Mouse (Mus musculus) neural tube, embryonic 13.5 days (tissue): ENCODE results near the gene Fam49a. TPM values are rescaled to one million over a fixed set of nuclear protein-coding genes. Genes with fewer than 3 reads are reported as not detected.
A peak's percentile ranks its signal among the peaks of the same experiment; 100 is the strongest.

ENCODE experiments used
- ATAC-seq: fragments of 200-750 bp; cut with Nextera tagmentation; 2 replicates; pipeline ENCODE4 v1.8.0; 2017; ENCODE audit warnings: low read depth, mild to moderate bottlenecking, moderate TSS enrichment, moderate library complexity
- H3K27ac ChIP-seq: fragments of 300-500 bp; sonication (generic); replicated peaks from 2 replicates; pipeline ENCODE4 v1.5.1; 2015; ENCODE audit warnings: moderate library complexity, mild to moderate bottlenecking, inconsistent platforms
- H3K27me3 ChIP-seq: fragments of 300-500 bp; sonication (generic); 2 replicates; pipeline ENCODE4 v1.6.1; 2015; ENCODE audit warnings: mild to moderate bottlenecking, inconsistent platforms
- H3K36me3 ChIP-seq: fragments of 300-500 bp; sonication (generic); 2 replicates; pipeline ENCODE4 v1.6.1; 2015; ENCODE audit warnings: mild to moderate bottlenecking, inconsistent platforms
- H3K4me1 ChIP-seq: fragments of 300-500 bp; sonication (generic); replicated peaks from 2 replicates; pipeline ENCODE4 v1.6.1; 2015; ENCODE audit warnings: inconsistent platforms
- H3K4me2 ChIP-seq: fragments of 300-500 bp; sonication (generic); 2 replicates; pipeline ENCODE4 v1.6.1; 2015; ENCODE audit warnings: inconsistent platforms, mild to moderate bottlenecking, moderate library complexity
- H3K4me3 ChIP-seq: fragments of 300-500 bp; sonication (generic); 2 replicates; pipeline ENCODE4 v1.5.1; 2015; ENCODE audit warnings: mild to moderate bottlenecking, inconsistent platforms
- H3K9ac ChIP-seq: fragments of 300-500 bp; sonication (generic); 2 replicates; pipeline ENCODE4 v1.6.1; 2015; ENCODE audit warnings: moderate library complexity, mild to moderate bottlenecking, inconsistent platforms
- H3K9me3 ChIP-seq: fragments of 300-500 bp; sonication (generic); 2 replicates; pipeline ENCODE4 v1.6.1; 2016; ENCODE audit warnings: inconsistent platforms
- WGBS: fragments of 180-500 bp; shearing (Covaris S2); methylation state at CpG from one replicate; pipeline ENCODE4 v1.1.7; 2015; 5-methylcytosine and 5-hydroxymethylcytosine counted together
- polyA plus RNA-seq: library from polyadenylated mRNA; unstranded; fragments of >200 nt; fragmentation: Nextera tagmentation; extraction: Ambion mirVana; gene quantifications from 2 replicates; pipeline ENCODE4 v1.2.1, GENCODE M21; 2015

Gene Fam49a
- polyA plus RNA-seq, result 34.1 and 42.6 TPM in 2 replicates

DNA sequence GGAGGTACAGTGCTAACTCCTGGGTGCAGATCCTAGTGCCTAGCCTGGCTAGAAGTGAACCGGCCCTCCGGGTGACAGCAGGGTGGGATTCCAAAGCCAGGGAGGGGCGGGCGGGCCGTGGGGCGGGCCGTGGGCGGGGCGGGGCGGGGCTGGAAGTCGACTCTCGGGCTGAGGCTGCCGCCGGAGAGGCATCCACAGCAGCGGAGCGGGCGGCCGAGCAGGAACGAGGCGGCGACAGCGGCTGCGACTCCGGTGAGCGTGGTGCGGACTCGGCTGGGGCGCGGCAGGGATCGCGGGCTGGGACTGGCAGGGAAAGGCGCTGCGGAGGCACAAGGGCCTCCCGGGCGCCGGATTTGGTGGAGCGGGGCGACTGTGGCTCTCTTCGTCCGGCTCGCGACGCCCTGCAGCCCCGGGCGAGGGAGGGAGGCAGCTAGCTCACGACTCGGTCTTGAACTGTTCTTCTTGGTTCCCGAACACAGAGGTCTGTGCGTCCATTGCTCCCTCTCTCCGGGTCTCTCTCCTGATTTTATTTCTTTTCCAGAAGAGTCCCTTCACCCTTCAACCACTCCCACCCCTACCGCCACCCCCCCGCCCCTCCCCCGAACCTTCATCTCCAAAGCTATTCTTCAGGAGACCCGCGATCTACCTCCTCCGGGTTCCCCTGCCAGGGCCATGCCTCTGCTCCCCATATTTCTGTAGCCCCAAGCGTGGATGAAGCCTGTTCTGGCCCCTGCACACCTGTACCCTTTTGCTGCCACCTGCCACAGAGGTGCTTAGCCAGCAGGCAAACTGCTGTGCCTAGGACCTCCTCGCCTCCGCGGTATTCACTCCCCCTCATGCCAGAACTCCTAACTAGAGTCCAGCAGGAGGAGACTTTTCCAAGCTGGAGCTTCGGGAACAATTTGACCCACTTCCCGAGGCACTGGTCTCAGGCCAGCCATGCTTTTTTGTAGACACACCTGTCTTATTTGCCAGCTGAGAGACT lies at the start of gene Fam49a:
Gene Fam49a (plus strand): TSS at position 153 of the 985 bp plus-strand sequence.
- no peaks in the 10 kb centered on the region for H3K27me3 ChIP-seq
- no peaks in the 10 kb centered on the region for H3K9me3 ChIP-seq
- peaks cover 57% of the 10 kb centered on the region for H3K4me1 ChIP-seq
- ATAC-seq, result peak; percentile 86
- H3K27ac ChIP-seq, result peak within 1 kb of the TSS; percentile 82
- H3K9ac ChIP-seq, result peak within 1 kb of the TSS; percentile 91
- H3K4me2 ChIP-seq, result peak within 1 kb of the TSS; percentile 82
- H3K4me3 ChIP-seq, result peak within 1 kb of the TSS; percentile 76
- no peaks in the 10 kb centered on the region for H3K36me3 ChIP-seq
- under 1% methylated on average over 51 of the region's 62 CpGs for WGBS

- WGBS, result 67% methylated on average over 3 of the region's 3 CpGs
- Histone ChIP-seq H3K4me2 (no peak overlapping the region), H3K4me3 (no peak overlapping the region), H3K9me3 (no peaks in the 10 kb centered on the region), H3K4me1 (0 out of 2 replicates have a peak, but pooled peaks cover 5% of the 10 kb centered on the region), H3K9ac (no peak overlapping the region), H3K27ac (no peak overlapping the region), H3K27me3 (no peaks in the 10 kb centered on the region), H3K36me3 (no peaks in the 10 kb centered on the region)
- ATAC-seq, result no peak
Measured at GRCm38 (mm10) chr12:12213536-12213935, 48.4 kb upstream of the Fam49a start.

GRCm38 (mm10) chr12:12218947-12219346 lies 43.0 kb upstream of the Fam49a start:
- ATAC-seq, result no peak
- 77% methylated on average over 5 of the region's 5 CpGs for WGBS
- Histone ChIP-seq H3K4me3 (no peak overlapping the region), H3K4me1 (no peaks in the 10 kb centered on the region), H3K27ac (no peak overlapping the region), H3K27me3 (no peaks in the 10 kb centered on the region), H3K9ac (no peak overlapping the region), H3K36me3 (no peaks in the 10 kb centered on the region), H3K9me3 (no peaks in the 10 kb centered on the region), H3K4me2 (no peak overlapping the region)

GRCm38 (mm10) chr12:12220755-12221496 lies 41.0 kb upstream of the Fam49a start:
- Histone ChIP-seq H3K4me1 (no peaks in the 10 kb centered on the region), H3K27ac (no peak overlapping the region), H3K27me3 (no peaks in the 10 kb centered on the region), H3K9me3 (no peaks in the 10 kb centered on the region), H3K36me3 (no peaks in the 10 kb centered on the region), H3K4me3 (no peak overlapping the region), H3K4me2 (no peak overlapping the region), H3K9ac (no peak overlapping the region)
- no peak for ATAC-seq
- 80% methylated on average over 8 of the region's 8 CpGs for WGBS

- H3K9me3 ChIP-seq, result no peaks in the 10 kb centered on the region
- no peaks in the 10 kb centered on the region for H3K36me3 ChIP-seq
- no peak overlapping the region for H3K4me2 ChIP-seq
- no peak overlapping the region for H3K9ac ChIP-seq
- H3K4me3 ChIP-seq, result no peak overlapping the region
- H3K4me1 ChIP-seq, result no peaks in the 10 kb centered on the region
- 62% methylated on average over 9 of the region's 9 CpGs for WGBS
- H3K27ac ChIP-seq, result no peak overlapping the region
- ATAC-seq, result no peak
- no peaks in the 10 kb centered on the region for H3K27me3 ChIP-seq
Measured at GRCm38 (mm10) chr12:12222585-12223290, 39.2 kb upstream of the Fam49a start.

DNA sequence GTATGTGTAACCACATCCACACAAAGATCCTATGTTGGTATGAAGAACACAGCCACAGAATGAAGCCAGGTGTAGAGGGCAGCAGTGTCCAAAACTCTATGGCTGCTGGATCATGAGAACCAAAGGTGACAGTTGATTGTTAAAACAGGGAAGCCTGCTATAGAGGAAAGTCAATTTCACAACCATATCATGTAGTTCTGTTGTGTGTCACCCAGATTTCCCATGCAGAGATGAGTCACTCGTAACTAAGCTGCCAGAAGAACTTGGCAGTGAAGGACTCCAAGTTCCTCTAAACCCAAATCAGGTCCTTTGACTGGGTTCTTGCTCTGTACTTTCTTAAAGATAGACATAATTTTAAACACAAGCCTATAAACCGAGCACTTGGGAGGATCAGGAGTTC lies 38.6 kb upstream of the Fam49a start:
- Histone ChIP-seq H3K27me3 (no peaks in the 10 kb centered on the region), H3K4me2 (no peak overlapping the region)
- 85% methylated on average over 2 of the region's 2 CpGs for WGBS

GRCm38 (mm10) chr12:12225706-12226105 lies 36.2 kb upstream of the Fam49a start:
- no peak for ATAC-seq
- no peak overlapping the region for H3K4me2 ChIP-seq
- no peaks in the 10 kb centered on the region for H3K9me3 ChIP-seq
- 52% methylated on average over 6 of the region's 6 CpGs for WGBS
- H3K36me3 ChIP-seq, result no peaks in the 10 kb centered on the region
- H3K4me1 ChIP-seq, result no peaks in the 10 kb centered on the region
- no peak overlapping the region for H3K27ac ChIP-seq
- no peak overlapping the region for H3K4me3 ChIP-seq
- H3K9ac ChIP-seq, result no peak overlapping the region
- no peaks in the 10 kb centered on the region for H3K27me3 ChIP-seq

More for the DNA sequence above, 38.6 kb upstream of the Fam49a start:
- Histone ChIP-seq H3K27ac (no peak overlapping the region), H3K4me1 (no peaks in the 10 kb centered on the region), H3K36me3 (no peaks in the 10 kb centered on the region), H3K4me3 (no peak overlapping the region), H3K9ac (no peak overlapping the region), H3K9me3 (no peaks in the 10 kb centered on the region)
- ATAC-seq, result no peak

DNA sequence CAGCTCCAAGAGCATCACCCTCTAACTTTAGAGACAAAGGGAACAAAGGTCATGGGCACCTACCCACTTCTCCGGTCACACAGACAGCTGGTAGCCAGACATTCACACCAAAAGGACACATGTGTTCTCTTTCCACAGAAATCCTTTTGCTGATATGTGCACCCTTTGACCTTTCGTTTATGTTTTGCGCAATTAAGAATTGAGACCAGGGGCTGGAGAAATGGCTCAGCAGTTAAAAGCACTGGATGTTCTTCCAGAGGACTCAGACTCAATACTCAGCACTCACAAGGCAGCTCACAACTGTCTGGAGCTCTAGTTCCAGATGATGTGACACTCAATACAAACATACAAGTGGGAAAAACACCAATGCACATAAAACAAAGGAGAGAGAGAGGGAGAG lies 34.3 kb upstream of the Fam49a start:
- no peaks in the 10 kb centered on the region for H3K36me3 ChIP-seq
- no peaks in the 10 kb centered on the region for H3K9me3 ChIP-seq
- no peak overlapping the region for H3K4me3 ChIP-seq
- no peak overlapping the region for H3K9ac ChIP-seq
- H3K4me1 ChIP-seq, result no peaks in the 10 kb centered on the region
- no peak overlapping the region for H3K4me2 ChIP-seq
- 83% methylated on average over 3 of the region's 3 CpGs for WGBS
- ATAC-seq, result no peak
- no peak overlapping the region for H3K27ac ChIP-seq
- H3K27me3 ChIP-seq, result no peaks in the 10 kb centered on the region

GRCm38 (mm10) chr12:12230031-12230557 lies 31.8 kb upstream of the Fam49a start:
- H3K9me3 ChIP-seq, result no peaks in the 10 kb centered on the region
- H3K27ac ChIP-seq, result no peak overlapping the region
- H3K36me3 ChIP-seq, result no peaks in the 10 kb centered on the region
- no peak overlapping the region for H3K4me2 ChIP-seq
- H3K4me3 ChIP-seq, result no peak overlapping the region
- no peak overlapping the region for H3K9ac ChIP-seq
- no peaks in the 10 kb centered on the region for H3K27me3 ChIP-seq
- no peak for ATAC-seq
- H3K4me1 ChIP-seq, result no peaks in the 10 kb centered on the region

DNA sequence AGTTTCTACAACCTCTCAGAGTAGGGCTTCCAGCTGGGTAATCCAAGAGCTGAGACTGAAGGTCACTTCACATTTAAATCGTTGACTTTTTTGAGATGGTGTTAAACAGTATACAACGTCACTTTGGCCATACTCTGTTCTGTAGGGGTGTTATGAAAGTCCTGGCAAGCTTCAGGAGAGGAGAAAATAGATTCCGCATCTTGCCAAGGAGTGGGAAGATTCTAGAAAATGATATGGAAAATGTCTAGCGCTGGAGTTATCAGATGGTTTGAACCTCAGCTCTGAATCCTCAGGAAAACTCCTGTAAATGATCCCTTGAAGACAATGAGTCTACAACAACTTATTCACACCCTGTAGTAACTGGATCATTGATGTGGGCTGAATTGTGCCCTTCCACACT lies 29.8 kb upstream of the Fam49a start:
- Histone ChIP-seq H3K9ac (no peak overlapping the region), H3K4me2 (no peak overlapping the region), H3K4me3 (no peak overlapping the region), H3K4me1 (peaks cover 3% of the 10 kb centered on the region), H3K36me3 (no peaks in the 10 kb centered on the region), H3K9me3 (no peaks in the 10 kb centered on the region), H3K27me3 (no peaks in the 10 kb centered on the region), H3K27ac (no peak overlapping the region)
- no peak for ATAC-seq
- 94% methylated on average over 4 of the region's 4 CpGs for WGBS

GRCm38 (mm10) chr12:12236978-12237377 lies 25.0 kb upstream of the Fam49a start:
- 29% methylated on average over 5 of the region's 5 CpGs for WGBS
- Histone ChIP-seq H3K27ac (no peak overlapping the region), H3K4me1 (peaks cover 7% of the 10 kb centered on the region), H3K9me3 (no peaks in the 10 kb centered on the region), H3K4me2 (no peak overlapping the region), H3K9ac (no peak overlapping the region), H3K27me3 (no peaks in the 10 kb centered on the region), H3K4me3 (no peak overlapping the region), H3K36me3 (no peaks in the 10 kb centered on the region)
- ATAC-seq, result 0 out of 2 replicates have a peak, but pooled peaks have one; percentile 43
